Mouse (Mus musculus) megakaryocyte, embryonic 14.5 days (primary cell): ENCODE data around the gene Hcar2.

ENCODE experiments used
- FLI1 ChIP-seq: IDR thresholded peaks from 2 replicates; pipeline ENCODE4 v1.6.1; 2012; ENCODE audit warnings: low read length, inconsistent platforms, mixed read lengths
- GATA1 ChIP-seq: IDR thresholded peaks from 3 replicates; pipeline ENCODE4 v1.6.1; 2012; ENCODE audit warnings: mixed read lengths, low read length, inconsistent platforms, borderline replicate concordance

GRCm38 (mm10) chr5:123842221-123842934 lies 22.9 kb downstream of the Hcar2 start:
- TF ChIP-seq GATA1 (no peak), FLI1 (no peak)
